Mouse (Mus musculus): ENCODE results near the gene Rab8b. TPM values are rescaled to one million over a fixed set of nuclear protein-coding genes. Genes with fewer than 3 reads are reported as not detected.
"Not testable (repeated sequence)": the region's sequence is repeated elsewhere in the genome, so short reads cannot be mapped to it uniquely, and the experiment has no call there.

The Rab8b gene
- polyA plus RNA-seq, 1 experiment: 2.7 TPM

DNA sequence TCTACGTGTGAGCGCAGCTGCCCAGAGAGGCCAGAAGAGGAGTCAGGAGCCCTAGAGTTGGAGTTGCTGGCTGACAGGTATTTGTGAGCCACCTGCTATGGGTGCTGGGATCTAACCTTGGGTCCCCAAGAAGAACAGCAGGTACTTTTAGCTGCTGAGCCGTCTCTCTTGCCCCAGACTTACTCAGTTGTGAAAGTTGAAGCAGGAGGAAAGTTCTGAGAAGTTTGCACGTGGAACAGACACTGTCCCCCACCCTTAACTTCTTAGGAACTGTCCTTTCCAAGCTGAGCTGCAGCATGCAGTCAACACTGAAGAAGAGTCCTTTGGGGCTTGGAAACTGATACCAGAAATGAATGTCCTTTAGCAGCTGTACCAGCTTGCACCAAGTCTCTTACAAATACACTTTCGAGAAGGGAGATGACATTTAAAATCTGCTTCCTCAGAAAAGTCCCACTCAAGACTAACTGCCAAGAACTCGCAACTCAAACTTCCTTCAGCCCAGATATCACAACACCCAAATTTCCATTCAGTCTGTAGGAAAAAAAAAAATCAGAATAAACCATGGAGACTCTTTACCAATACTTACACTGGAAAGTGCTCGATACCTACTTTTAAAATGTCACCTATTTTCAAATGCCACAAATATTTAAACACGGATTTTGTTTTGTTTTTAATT lies 2.1 kb downstream of the Rab8b start:
- Histone ChIP-seq H3K27ac (ENCODE audit: insufficient read depth, low read depth, low read length) (peak overlapping the region; percentile 40), H3K36me3 (ENCODE audit: control insufficient read depth, insufficient read depth, low read length) (no peaks in the 10 kb centered on the region), H3K4me1 (ENCODE audit: control insufficient read depth, insufficient read depth, insufficient read length, low read length) (peaks cover 21% of the 10 kb centered on the region; the same call in 1 of the 2 replicates), H3K4me3 (ENCODE audit: low read depth, low read length) (no peak overlapping the region), H3K27me3 (ENCODE audit: control insufficient read depth, insufficient read depth, low read length) (no peaks in the 10 kb centered on the region)
- TF ChIP-seq CTCF (IDR thresholded peaks at IDR 0.05; ENCODE audit: extremely low read depth, insufficient read length, insufficient replicate concordance, low read depth, low read length) (no peak), POLR2A (IDR thresholded peaks at IDR 0.05; ENCODE audit: low read depth, low read length) (no peak)
- 83% methylated on average over 8 of the region's 8 CpGs for WGBS

DNA sequence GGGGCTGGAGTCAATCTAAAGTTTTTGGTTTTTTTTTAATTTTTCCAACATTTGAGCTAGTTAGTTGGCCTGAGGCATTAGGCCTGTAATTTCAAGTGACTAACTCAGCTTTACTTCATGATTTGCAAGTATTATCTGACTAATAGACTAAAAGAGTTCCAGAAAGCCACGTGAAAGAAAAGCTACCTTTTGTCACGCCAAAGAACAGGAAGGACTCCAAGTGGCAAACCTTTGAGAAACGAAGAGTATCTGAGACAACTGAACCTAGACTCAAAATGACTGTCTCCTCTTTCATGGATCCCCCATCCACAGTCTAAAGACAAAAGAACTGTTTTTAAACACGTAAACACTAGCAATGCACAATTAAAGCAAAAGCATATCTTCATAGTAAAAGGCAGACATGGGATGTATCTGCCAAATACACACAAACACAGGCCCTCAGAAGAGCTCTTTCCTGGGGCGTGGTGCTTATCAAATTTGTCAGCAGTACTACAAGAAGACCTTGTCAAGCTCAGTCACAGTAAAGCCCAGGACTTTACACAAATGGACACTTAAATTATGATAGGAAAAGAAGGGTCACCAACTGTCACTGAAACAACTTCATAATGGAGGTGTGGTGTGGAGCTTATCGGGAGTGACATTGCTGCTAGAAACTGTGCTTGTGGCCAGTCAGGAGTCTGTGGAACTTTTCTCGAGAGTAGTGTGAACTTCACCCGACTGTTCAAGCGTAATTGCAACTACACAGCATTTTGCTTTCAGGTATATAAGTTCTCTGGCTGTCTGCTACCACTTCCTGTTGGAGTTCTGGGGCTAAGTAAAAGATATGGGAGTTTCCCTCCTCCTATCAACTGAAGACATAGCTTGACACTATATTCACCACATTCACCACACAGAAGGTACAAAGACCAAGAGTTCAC lies 3.4 kb downstream of the Rab8b start:
- H3K27me3 ChIP-seq (ENCODE audit: control insufficient read depth, insufficient read depth, low read length): no peaks in the 10 kb centered on the region
- H3K4me3 ChIP-seq (ENCODE audit: low read depth, low read length): no peak overlapping the region
- TF ChIP-seq CTCF (IDR thresholded peaks at IDR 0.05; ENCODE audit: extremely low read depth, insufficient read length, insufficient replicate concordance, low read depth, low read length): no peak
- no peak for TF ChIP-seq POLR2A (IDR thresholded peaks at IDR 0.05; ENCODE audit: low read depth, low read length)
- H3K27ac ChIP-seq (ENCODE audit: insufficient read depth, low read depth, low read length): peak overlapping the region; percentile 77
- H3K4me1 ChIP-seq (ENCODE audit: control insufficient read depth, insufficient read depth, insufficient read length, low read length): peaks cover 21% of the 10 kb centered on the region; the same call in 1 of the 2 replicates
- WGBS: 45% methylated on average over 9 of the region's 9 CpGs
- no peaks in the 10 kb centered on the region for H3K36me3 ChIP-seq (ENCODE audit: control insufficient read depth, insufficient read depth, low read length)

DNA sequence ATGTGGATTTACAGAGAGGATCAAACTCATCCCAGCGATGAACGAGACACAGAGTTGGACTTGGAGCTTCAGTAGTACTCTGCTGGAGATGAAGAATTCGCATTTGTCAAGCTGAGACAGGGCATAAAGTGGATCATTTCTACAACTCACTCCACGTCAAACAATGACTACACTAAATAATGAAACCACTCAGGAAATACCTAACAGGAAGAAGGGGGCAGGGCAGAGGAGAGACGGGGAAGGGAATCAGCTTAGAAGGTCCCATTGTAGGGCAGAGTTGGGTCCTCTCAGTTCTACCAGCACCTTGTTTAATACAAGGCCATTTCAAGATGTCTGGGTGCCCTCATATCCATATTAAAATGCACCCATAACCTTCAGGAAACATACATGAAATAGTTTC lies 4.1 kb downstream of the Rab8b start:
- 81% methylated on average over 5 of the region's 5 CpGs for WGBS
- Histone ChIP-seq H3K27me3 (ENCODE audit: control insufficient read depth, insufficient read depth, low read length) (no peaks in the 10 kb centered on the region), H3K27ac (ENCODE audit: insufficient read depth, low read depth, low read length) (peak overlapping the region; percentile 31), H3K36me3 (ENCODE audit: control insufficient read depth, insufficient read depth, low read length) (no peaks in the 10 kb centered on the region), H3K4me3 (ENCODE audit: low read depth, low read length) (no peak overlapping the region), H3K4me1 (ENCODE audit: control insufficient read depth, insufficient read depth, insufficient read length, low read length) (peaks cover 21% of the 10 kb centered on the region; the same call in 1 of the 2 replicates)
- TF ChIP-seq POLR2A (IDR thresholded peaks at IDR 0.05; ENCODE audit: low read depth, low read length) (no peak), CTCF (IDR thresholded peaks at IDR 0.05; ENCODE audit: extremely low read depth, insufficient read length, insufficient replicate concordance, low read depth, low read length) (no peak)

DNA sequence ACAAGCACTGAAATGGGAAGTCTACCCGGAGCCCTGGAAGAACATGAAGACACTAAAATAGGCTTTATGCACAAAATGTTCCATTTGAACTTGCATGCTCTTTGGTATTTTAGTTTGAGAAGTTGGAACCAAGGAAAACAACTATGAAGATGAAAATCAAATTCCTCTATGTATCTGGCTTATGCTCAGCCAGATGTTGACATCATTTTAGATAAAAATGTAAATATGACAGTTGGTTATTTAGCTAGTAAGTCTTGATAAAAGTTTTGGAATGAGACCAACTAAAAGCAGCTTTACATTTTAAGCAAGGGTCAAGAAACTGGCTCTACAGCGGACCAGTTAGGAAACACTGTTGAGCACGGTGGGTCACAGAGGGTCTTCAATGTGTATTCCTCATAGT lies 4.9 kb downstream of the Rab8b start:
- H3K4me3 ChIP-seq (ENCODE audit: low read depth, low read length): no peak overlapping the region
- H3K27ac ChIP-seq (ENCODE audit: insufficient read depth, low read depth, low read length): no peak overlapping the region
- H3K27me3 ChIP-seq (ENCODE audit: control insufficient read depth, insufficient read depth, low read length): no peaks in the 10 kb centered on the region
- no peaks in the 10 kb centered on the region for H3K36me3 ChIP-seq (ENCODE audit: control insufficient read depth, insufficient read depth, low read length)
- H3K4me1 ChIP-seq (ENCODE audit: control insufficient read depth, insufficient read depth, insufficient read length, low read length): peaks cover 21% of the 10 kb centered on the region; the same call in 1 of the 2 replicates
- TF ChIP-seq POLR2A (IDR thresholded peaks at IDR 0.05; ENCODE audit: low read depth, low read length) (no peak), CTCF (IDR thresholded peaks at IDR 0.05; ENCODE audit: extremely low read depth, insufficient read length, insufficient replicate concordance, low read depth, low read length) (no peak)
- WGBS: 82% methylated on average over 3 of the region's 3 CpGs

DNA sequence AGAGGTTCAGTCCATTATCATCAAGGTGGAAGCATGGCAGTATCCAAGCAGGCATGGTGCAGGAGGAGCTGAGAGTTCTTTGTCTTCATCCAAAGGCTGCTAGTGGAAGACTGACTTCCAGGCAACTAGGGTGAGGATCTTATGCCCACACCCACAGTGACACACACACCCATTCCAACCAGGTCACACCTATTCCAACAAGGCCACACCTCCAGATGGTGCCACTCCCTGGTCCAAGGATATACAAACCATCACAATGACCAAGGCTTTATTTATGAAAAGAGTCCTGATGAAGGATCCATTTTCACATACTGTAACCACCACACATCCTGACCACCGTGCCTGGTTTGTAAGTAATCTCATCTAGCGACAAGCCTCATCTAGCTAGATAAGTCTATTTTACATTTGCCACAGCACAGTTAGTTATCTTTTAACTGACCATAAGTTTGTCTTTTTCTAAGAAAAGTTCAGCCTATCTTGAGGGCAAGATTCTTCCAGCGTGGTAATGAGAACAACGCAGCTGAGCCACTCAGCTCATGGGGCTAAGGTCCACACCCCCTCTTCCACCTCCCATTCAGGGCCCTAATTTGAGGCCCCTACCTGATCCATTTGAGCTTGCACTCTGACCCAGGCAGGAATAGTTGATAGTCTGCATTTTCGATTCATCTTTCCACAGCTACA lies 6.1 kb downstream of the Rab8b start:
- 58% methylated on average over 5 of the region's 5 CpGs for WGBS
- H3K27ac ChIP-seq (ENCODE audit: insufficient read depth, low read depth, low read length); H3K36me3 ChIP-seq (ENCODE audit: control insufficient read depth, insufficient read depth, low read length); H3K27me3 ChIP-seq (ENCODE audit: control insufficient read depth, insufficient read depth, low read length); H3K4me3 ChIP-seq (ENCODE audit: low read depth, low read length): not testable (repeated sequence)
- H3K4me1 ChIP-seq (ENCODE audit: control insufficient read depth, insufficient read depth, insufficient read length, low read length): peaks cover 18% of the 10 kb centered on the region; the same call in 1 of the 2 replicates

DNA sequence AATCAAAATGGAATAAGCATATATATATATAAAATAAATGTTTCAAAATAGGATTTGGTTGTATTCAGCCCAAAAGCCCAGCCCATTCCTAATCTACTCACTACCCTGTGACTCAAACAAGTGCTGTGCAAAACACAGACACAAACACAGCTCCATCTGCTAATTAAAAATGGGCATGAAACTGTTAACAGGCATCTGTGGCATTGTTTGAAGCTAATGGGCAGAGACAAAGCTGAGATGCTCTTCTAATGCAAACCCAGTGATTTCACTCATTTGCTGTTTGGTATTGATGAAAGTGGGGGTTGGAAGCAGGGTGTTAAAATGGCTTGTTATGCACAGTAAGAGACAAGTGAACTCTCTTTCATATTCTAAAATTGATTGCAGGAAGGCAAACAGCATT lies 7.2 kb downstream of the Rab8b start:
- Histone ChIP-seq H3K27ac (ENCODE audit: insufficient read depth, low read depth, low read length) (no peak overlapping the region), H3K4me3 (ENCODE audit: low read depth, low read length) (no peak overlapping the region), H3K36me3 (ENCODE audit: control insufficient read depth, insufficient read depth, low read length) (no peaks in the 10 kb centered on the region), H3K4me1 (ENCODE audit: control insufficient read depth, insufficient read depth, insufficient read length, low read length) (peaks cover 20% of the 10 kb centered on the region; the same call in 1 of the 2 replicates), H3K27me3 (ENCODE audit: control insufficient read depth, insufficient read depth, low read length) (no peaks in the 10 kb centered on the region)
- no peak for TF ChIP-seq POLR2A (IDR thresholded peaks at IDR 0.05; ENCODE audit: low read depth, low read length)

DNA sequence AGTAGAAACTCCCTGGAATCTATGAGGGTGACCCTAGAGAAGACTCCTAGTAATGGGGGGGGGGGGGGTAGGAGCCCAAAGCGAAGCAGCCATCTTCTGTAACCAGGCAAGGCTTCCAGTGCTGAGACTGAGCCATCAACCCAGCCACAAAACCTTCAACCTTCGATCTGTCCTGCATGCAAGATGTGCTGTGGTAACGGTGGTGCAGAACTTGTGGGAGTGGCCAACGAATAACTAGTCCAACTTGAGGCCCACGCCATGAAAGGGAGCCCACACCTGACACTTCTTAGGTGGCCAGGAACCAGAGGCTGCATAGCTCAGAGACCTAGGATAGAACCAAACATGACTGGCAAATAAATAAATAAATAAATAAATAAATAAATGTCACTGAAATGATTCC lies 8.8 kb downstream of the Rab8b start:
- H3K4me1 ChIP-seq (ENCODE audit: control insufficient read depth, insufficient read depth, insufficient read length, low read length): peaks cover 14% of the 10 kb centered on the region; the same call in 1 of the 2 replicates
- WGBS: 80% methylated on average over 5 of the region's 5 CpGs
- H3K36me3 ChIP-seq (ENCODE audit: control insufficient read depth, insufficient read depth, low read length): no peaks in the 10 kb centered on the region
- TF ChIP-seq CTCF (IDR thresholded peaks at IDR 0.05; ENCODE audit: extremely low read depth, insufficient read length, insufficient replicate concordance, low read depth, low read length) (no peak), POLR2A (IDR thresholded peaks at IDR 0.05; ENCODE audit: low read depth, low read length) (no peak)
- H3K27ac ChIP-seq (ENCODE audit: insufficient read depth, low read depth, low read length): no peak overlapping the region
- H3K4me3 ChIP-seq (ENCODE audit: low read depth, low read length): no peak overlapping the region
- no peaks in the 10 kb centered on the region for H3K27me3 ChIP-seq (ENCODE audit: control insufficient read depth, insufficient read depth, low read length)
